Comparison of ENCODE assay signal across 14 mouse cellular contexts in the genomic region with DNA sequence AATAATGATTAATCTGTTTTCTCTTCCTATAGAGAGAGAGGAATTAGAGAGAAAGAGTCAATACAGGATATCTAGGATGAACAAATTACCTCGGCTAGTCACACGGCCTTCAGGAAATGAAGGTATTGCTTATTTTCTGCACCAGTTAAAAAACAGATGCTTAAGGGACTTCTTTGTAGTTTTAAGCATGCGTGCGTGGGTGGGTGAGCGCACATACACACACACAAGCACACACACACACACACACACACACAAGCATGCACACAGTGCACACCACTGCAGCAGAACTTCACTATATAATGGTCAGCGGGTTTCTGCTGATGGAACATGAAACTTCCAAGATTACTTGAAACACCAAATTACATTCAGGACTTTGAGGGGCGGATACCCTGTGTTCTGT.
"Had no signal": no experiment of that assay in that cellular context is flagged by ENCODE, and none has a peak within 500 bp of the region (broad histone marks: within the 10 kb centered on the region; RNA-seq: fewer than 3 reads in every experiment).

No protein-coding gene starts in this region.

- H3K9me3 ChIP-seq: liver, embryonic 13.5 days; midbrain, embryonic 12.5 days; neural tube, embryonic 13.5 days had no signal

- ATAC-seq: midbrain, embryonic 16.5 days had no signal

- DNase-seq: kidney, adult 9 months; kidney, postnatal 14 days; kidney, postnatal 4 days; liver, embryonic 13.5 days; lung, adult 2 months; lung, postnatal 14 days; lung, postnatal 4 days; right cerebral cortex, adult 18-20 months; thymus, adult 18-20 months; thymus, postnatal 36 days had no signal

- H3K27ac ChIP-seq: liver, embryonic 13.5 days; midbrain, embryonic 12.5 days; neural tube, embryonic 13.5 days had no signal

- H3K4me3 ChIP-seq: liver, embryonic 13.5 days; midbrain, embryonic 12.5 days; myocyte; neural tube, embryonic 13.5 days had no signal

- H3K36me3 ChIP-seq: liver, embryonic 13.5 days; midbrain, embryonic 12.5 days; neural tube, embryonic 13.5 days had no signal

- H3K4me2 ChIP-seq: liver, embryonic 13.5 days; midbrain, embryonic 12.5 days; neural tube, embryonic 13.5 days had no signal

- H3K9ac ChIP-seq: liver, embryonic 13.5 days; midbrain, embryonic 12.5 days; neural tube, embryonic 13.5 days had no signal
